Comparison of ENCODE assay signal across 8 mouse cellular contexts in genomic region chr9:14275792-14276480, GRCm38 (mm10). TPM values are rescaled to one million over a fixed set of nuclear protein-coding genes. Genes with fewer than 3 reads are reported as not detected.
A peak's percentile ranks its signal among the peaks of the same experiment; 100 is the strongest.
DNase-seq lines count a peak whose midpoint lies in the region; ATAC-seq and TF ChIP-seq lines count a peak whose summit lies in the region.

No protein-coding gene starts in this region.

- H3K4me1 ChIP-seq in hindbrain, postnatal 0 days (ENCODE audit: insufficient read depth, low read length) = peaks cover 13% of the 10 kb centered on the region; the same call in 1 of the 2 replicates

- DNase-seq in ZHBTc4 (ENCODE audit: low read depth, low spot score) = peak; percentile 99
- DNase-seq in gastrocnemius, adult 2 months = peak; percentile 99
- peak; percentile 99 for DNase-seq in hindbrain, postnatal 0 days (ENCODE audit: low spot score)
- DNase-seq in left cerebral cortex, adult 2 months (ENCODE audit: extremely low spot score in 1 of 2, low spot score in 2 of 2) = peak; percentile 95 to 98
- DNase-seq in right cerebral cortex, adult 2 months (ENCODE audit: low spot score in 2 of 2) = peak; percentile 99
- peak; percentile 98 for DNase-seq in urinary bladder, postnatal 14 days (ENCODE audit: low spot score)

- peak; percentile 91 for ATAC-seq in common myeloid progenitor, adult 5-6 weeks (replicated peaks; ENCODE audit: low read depth, poor library complexity, severe bottlenecking)
- peak; percentile 99 for ATAC-seq in hindbrain, postnatal 0 days
- ATAC-seq in megakaryocyte, adult 5-6 weeks (ENCODE audit: poor library complexity, severe bottlenecking) = peak; percentile 84

- H3K36me3 ChIP-seq in hindbrain, postnatal 0 days (ENCODE audit: insufficient read depth, low read length) = no peaks in the 10 kb centered on the region

- WGBS in hindbrain, postnatal 0 days = 2% methylated on average over 54 of the region's 54 CpGs

- H3K27ac ChIP-seq in gastrocnemius, adult 2 months = peak overlapping the region; percentile 93
- peak overlapping the region; percentile 98 for H3K27ac ChIP-seq in hindbrain, postnatal 0 days
- H3K27ac ChIP-seq in left cerebral cortex, adult 2 months = peak overlapping the region; percentile 94

- H3K4me2 ChIP-seq in hindbrain, postnatal 0 days (ENCODE audit: low read depth, low read length) = peak overlapping the region; percentile 69

- H3K9ac ChIP-seq in hindbrain, postnatal 0 days (replicated peaks; ENCODE audit: low read length) = peak overlapping the region; percentile 89

- H3K27me3 ChIP-seq in hindbrain, postnatal 0 days (ENCODE audit: insufficient read depth, low read length) = no peaks in the 10 kb centered on the region

- intact Hi-C loops in gastrocnemius, adult 2 months (cut with DNase I) = loop anchor here (5.0 to 10.0 kb wide), 3 partner anchors 101 to 389 kb away; no protein-coding TSS in a partner anchor
- intact Hi-C loops in left cerebral cortex, adult 2 months (cut with DNase I) = loop anchor here (2.0 to 5.0 kb wide), 5 partner anchors 101 to 387 kb away; partner anchors contain the start of gene Endod1

- peak overlapping the region; percentile 96 for H3K4me3 ChIP-seq in gastrocnemius, adult 2 months
- peak overlapping the region; percentile 93 for H3K4me3 ChIP-seq in hindbrain, postnatal 0 days (ENCODE audit: low read length)
- peak overlapping the region; percentile 80 for H3K4me3 ChIP-seq in left cerebral cortex, adult 2 months

- peak; percentile 73 for TF ChIP-seq CTCF in gastrocnemius, adult 2 months (IDR thresholded peaks at IDR 0.05)
- peak; percentile 82 for TF ChIP-seq CTCF in hindbrain, postnatal 0 days (IDR thresholded peaks at IDR 0.05; ENCODE audit: low read depth)
- TF ChIP-seq CTCF in left cerebral cortex, adult 2 months (IDR thresholded peaks at IDR 0.05) = peak; percentile 76

- H3K9me3 ChIP-seq in hindbrain, postnatal 0 days (ENCODE audit: low read length) = no peaks in the 10 kb centered on the region

RNA-seq across cellular contexts. Expression of gene Sesn3, which starts 1.1 kb away (rescaled TPM):
- 11.8 and 12.5 TPM in 2 replicates for total RNA-seq in common myeloid progenitor, adult 5-6 weeks (2017)
- 10 to 100 TPM; 16.6 to 27.7 TPM for total RNA-seq in gastrocnemius, adult 2 months (2021)
- total RNA-seq in hindbrain, postnatal 0 days (2014; rRNA removed) = 49.3 and 54.2 TPM in 2 replicates
- 24.0 and 24.1 TPM in 2 replicates for polyA plus RNA-seq in hindbrain, postnatal 0 days (2015; fragmentation: Nextera tagmentation; extraction: Ambion mirVana)
- total RNA-seq in left cerebral cortex, adult 2 months (2021) = 100 to 1,000 TPM; 111 to 118 TPM
- total RNA-seq in megakaryocyte, adult 5-6 weeks (2015) = 7.5 TPM in 2 replicates
- total RNA-seq in megakaryocyte, adult 5-6 weeks (2017) = 4.1 and 5.2 TPM in 2 replicates

Comparison
In these comparisons a context has a peak if more than half of its experiments do, and no peak if none do; other contexts are left out.
1. Peak in every context shown above with its lines: DNase-seq, ATAC-seq, H3K4me3 ChIP-seq and H3K27ac ChIP-seq.